Mouse (Mus musculus): ENCODE data around the gene Cdc20.

DNA sequence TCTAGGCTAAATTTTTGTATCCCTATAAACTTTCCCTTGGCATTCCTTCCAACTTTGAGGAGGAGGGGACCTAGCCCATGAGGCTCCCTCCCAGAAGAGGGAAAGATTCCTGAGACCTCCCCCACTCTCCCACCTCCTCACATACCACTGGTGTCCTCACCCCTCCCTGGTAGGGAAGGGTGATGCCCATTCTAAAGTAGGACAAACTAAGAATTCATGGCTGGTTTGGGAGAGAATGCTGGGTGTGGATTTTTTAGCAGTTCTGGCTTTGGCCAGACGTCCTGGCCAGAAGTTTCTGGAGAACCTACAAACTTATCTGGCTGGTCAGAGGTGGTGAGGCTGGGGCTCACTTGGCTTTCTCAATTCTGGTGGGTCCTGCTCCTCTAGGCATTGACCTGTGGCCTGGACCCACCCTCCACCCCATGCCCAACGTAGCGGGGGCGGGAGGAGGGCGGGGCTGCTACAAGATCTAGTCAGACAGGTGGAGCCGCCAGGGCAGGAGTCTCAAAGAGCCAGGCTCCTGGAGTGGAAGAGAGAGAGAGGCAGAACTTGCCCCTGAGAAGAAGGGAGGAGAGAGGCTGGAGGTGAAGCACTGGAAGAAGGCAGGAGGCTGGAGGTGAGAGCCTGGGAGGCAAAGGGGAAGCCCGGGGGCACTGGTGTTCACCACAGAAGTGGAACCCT, 7.8 kb downstream of the Cdc20 start:
- no peak for TF ChIP-seq CTCF (IDR thresholded peaks at IDR 0.05)
- TF ChIP-seq EP300 (IDR thresholded peaks at IDR 0.05): no peak
